Mouse (Mus musculus) liver, postnatal 0 days (tissue): ENCODE data around the gene Usp32. TPM values are rescaled to one million over a fixed set of nuclear protein-coding genes. Genes with fewer than 3 reads are reported as not detected.

Experiments used
- ATAC-seq: fragments of 200-750 bp; cut with Nextera tagmentation; 2 replicates; pipeline ENCODE4 v1.8.0; 2017; ENCODE audit warnings: mild to moderate bottlenecking, moderate library complexity
- DNase-seq: peaks from one replicate; pipeline ENCODE4 v3.0.0-alpha.2; 2016
- H3K27ac ChIP-seq: fragments of 300-500 bp; sonication (generic); 2 replicates; pipeline ENCODE4 v1.5.1; 2014; ENCODE audit warnings: antibody characterized with exemption, moderate library complexity, mild to moderate bottlenecking, low read depth
- H3K27me3 ChIP-seq: fragments of 300-500 bp; sonication (generic); 2 replicates; pipeline ENCODE4 v1.6.1; 2014; ENCODE audit warnings: low read length, control low read depth, mixed read lengths; ENCODE audit not compliant: insufficient read depth
- H3K36me3 ChIP-seq: fragments of 300-500 bp; sonication (generic); replicated peaks from 2 replicates; pipeline ENCODE4 v1.6.1; 2014; ENCODE audit warnings: mild to moderate bottlenecking, control low read depth, low read length, moderate library complexity, mixed read lengths; ENCODE audit not compliant: insufficient read depth
- H3K4me1 ChIP-seq: fragments of 300-500 bp; sonication (generic); 2 replicates; pipeline ENCODE4 v1.6.1; 2014; ENCODE audit warnings: antibody characterized with exemption, mild to moderate bottlenecking, control low read depth; ENCODE audit not compliant: insufficient read depth
- H3K4me2 ChIP-seq: fragments of 300-500 bp; sonication (generic); 2 replicates; pipeline ENCODE4 v1.6.1; 2014; ENCODE audit warnings: low read depth, mild to moderate bottlenecking, low read length, moderate library complexity, mixed read lengths
- H3K4me3 ChIP-seq: fragments of 300-500 bp; sonication (generic); 2 replicates; pipeline ENCODE4 v1.5.1; 2014; ENCODE audit warnings: low read depth, low read length
- H3K9ac ChIP-seq: fragments of 300-500 bp; sonication (generic); replicated peaks from 2 replicates; pipeline ENCODE4 v1.6.1; 2014; ENCODE audit warnings: mild to moderate bottlenecking, moderate library complexity
- H3K9me3 ChIP-seq: fragments of 300-500 bp; sonication (generic); 2 replicates; pipeline ENCODE4 v1.6.1; 2016; ENCODE audit warnings: mild to moderate bottlenecking, control low read depth, low read length, mixed read lengths
- CTCF ChIP-seq: sonication (generic); IDR thresholded peaks from 2 replicates; pipeline ENCODE4 v1.5.1; 2016; ENCODE audit warnings: antibody characterized with exemption, low read depth
- EP300 ChIP-seq: IDR thresholded peaks from 2 replicates; pipeline ENCODE4 v1.6.1; 2016; ENCODE audit warnings: antibody characterized with exemption, low read depth, mild to moderate bottlenecking
- WGBS: fragments of 180-500 bp; shearing (Covaris S2); extraction: QIAGEN DNeasy Blood & Tissue Kit; methylation state at CpG from one replicate; pipeline ENCODE4 v1.1.7; 2014; ENCODE audit not compliant: insufficient replicate concordance; 5-methylcytosine and 5-hydroxymethylcytosine counted together
- polyA plus RNA-seq: library from polyadenylated mRNA; unstranded; fragments of >200 nt; fragmentation: Nextera tagmentation; extraction: Ambion mirVana; gene quantifications from 2 replicates; pipeline ENCODE4 v1.2.1, GENCODE M21; 2015

Usp32 gene
- polyA plus RNA-seq, 1 experiment from 2014 or later: 6.1 TPM

- Histone ChIP-seq H3K27ac (no peak overlapping the region), H3K9ac (no peak overlapping the region), H3K27me3 (peaks cover 43% of the 10 kb centered on the region), H3K9me3 (no peaks in the 10 kb centered on the region), H3K4me1 (peaks cover 7% of the 10 kb centered on the region; the same call in 1 of the 2 replicates), H3K36me3 (no peaks in the 10 kb centered on the region), H3K4me3 (no peak overlapping the region), H3K4me2 (no peak overlapping the region)
- ATAC-seq: no peak
- no peak for DNase-seq
- no peak for TF ChIP-seq CTCF
- TF ChIP-seq EP300: no peak
- 40% methylated on average over 3 of the region's 3 CpGs for WGBS
Measured at GRCm38 (mm10) chr11:84960291-84960690, 179.7 kb downstream of the Usp32 start.

GRCm38 (mm10) chr11:84959701-84960181 is 180.2 kb downstream of the Usp32 start:
- Histone ChIP-seq H3K36me3 (no peaks in the 10 kb centered on the region), H3K4me3 (no peak overlapping the region), H3K9me3 (no peaks in the 10 kb centered on the region), H3K27me3 (peaks cover 45% of the 10 kb centered on the region), H3K4me1 (peaks cover 7% of the 10 kb centered on the region; the same call in 1 of the 2 replicates), H3K4me2 (no peak overlapping the region), H3K9ac (no peak overlapping the region), H3K27ac (no peak overlapping the region)
- TF ChIP-seq EP300 (no peak), CTCF (no peak)
- DNase-seq: no peak
- 17% methylated on average over 9 of the region's 9 CpGs for WGBS
- ATAC-seq: no peak

GRCm38 (mm10) chr11:84959181-84959580 is 180.8 kb downstream of the Usp32 start:
- H3K27ac ChIP-seq: no peak overlapping the region
- H3K27me3 ChIP-seq: peaks cover 45% of the 10 kb centered on the region
- ATAC-seq (no peak), DNase-seq (no peak)
- no peak overlapping the region for H3K4me2 ChIP-seq
- peaks cover 7% of the 10 kb centered on the region; the same call in 1 of the 2 replicates for H3K4me1 ChIP-seq
- TF ChIP-seq EP300: no peak
- TF ChIP-seq CTCF: no peak
- 26% methylated on average over 5 of the region's 5 CpGs for WGBS
- no peaks in the 10 kb centered on the region for H3K9me3 ChIP-seq
- H3K4me3 ChIP-seq: no peak overlapping the region
- H3K36me3 ChIP-seq: no peaks in the 10 kb centered on the region
- no peak overlapping the region for H3K9ac ChIP-seq

- TF ChIP-seq EP300: no peak
- no peak for TF ChIP-seq CTCF
- Histone ChIP-seq H3K27me3 (peaks cover 45% of the 10 kb centered on the region), H3K4me3 (no peak overlapping the region), H3K9ac (no peak overlapping the region), H3K9me3 (no peaks in the 10 kb centered on the region), H3K36me3 (no peaks in the 10 kb centered on the region), H3K4me2 (no peak overlapping the region), H3K27ac (no peak overlapping the region), H3K4me1 (peaks cover 7% of the 10 kb centered on the region; the same call in 1 of the 2 replicates)
- DNase-seq (no peak), ATAC-seq (no peak)
- 2% methylated on average over 11 of the region's 11 CpGs for WGBS
Measured at GRCm38 (mm10) chr11:84958271-84958630, 181.7 kb downstream of the Usp32 start.

- peaks cover 7% of the 10 kb centered on the region; the same call in 1 of the 2 replicates for H3K4me1 ChIP-seq
- no peak within 1 kb of the TSS for H3K27ac ChIP-seq
- no peak within 1 kb of the TSS for H3K4me3 ChIP-seq
- WGBS: 2% methylated on average over 49 of the region's 49 CpGs
- TF ChIP-seq EP300 (no peak), CTCF (no peak)
- DNase-seq: no peak
- no peak within 1 kb of the TSS for H3K9ac ChIP-seq
- no peak within 1 kb of the TSS; the same call in 1 of the 2 replicates for H3K4me2 ChIP-seq
- no peaks in the 10 kb centered on the region for H3K9me3 ChIP-seq
- peaks cover 45% of the 10 kb centered on the region for H3K27me3 ChIP-seq
- no peak for ATAC-seq
- no peaks in the 10 kb centered on the region for H3K36me3 ChIP-seq
Measured at GRCm38 (mm10) chr11:84957591-84958270, 182.2 kb downstream of the Usp32 start, which contains the start of gene Car4. Gene Car4 (plus strand): TSS chr11:84957786.

- Histone ChIP-seq H3K4me1 (peaks cover 7% of the 10 kb centered on the region; the same call in 1 of the 2 replicates), H3K9me3 (no peaks in the 10 kb centered on the region), H3K27me3 (peaks cover 45% of the 10 kb centered on the region), H3K27ac (no peak overlapping the region), H3K36me3 (no peaks in the 10 kb centered on the region), H3K9ac (no peak overlapping the region), H3K4me3 (no peak overlapping the region), H3K4me2 (no peak overlapping the region; the same call in 1 of the 2 replicates)
- DNase-seq (no peak), ATAC-seq (no peak)
- 7% methylated on average over 15 of the region's 15 CpGs for WGBS
- TF ChIP-seq EP300 (no peak), CTCF (no peak)
Measured at GRCm38 (mm10) chr11:84957171-84957570, 182.8 kb downstream of the Usp32 start.
